Mouse (Mus musculus) G1E (cell line): ENCODE data around the gene Rnase13.

Experiments used
- GATA1 ChIP-seq: IDR thresholded peaks from 2 replicates; pipeline ENCODE4 v1.6.1; 2012; ENCODE audit warnings: borderline replicate concordance, low read length, inconsistent platforms, mixed read lengths
- GATA2 ChIP-seq: IDR thresholded peaks from 2 replicates; pipeline ENCODE4 v1.6.1; 2012; ENCODE audit warnings: low read depth, low read length, inconsistent platforms, borderline replicate concordance

DNA sequence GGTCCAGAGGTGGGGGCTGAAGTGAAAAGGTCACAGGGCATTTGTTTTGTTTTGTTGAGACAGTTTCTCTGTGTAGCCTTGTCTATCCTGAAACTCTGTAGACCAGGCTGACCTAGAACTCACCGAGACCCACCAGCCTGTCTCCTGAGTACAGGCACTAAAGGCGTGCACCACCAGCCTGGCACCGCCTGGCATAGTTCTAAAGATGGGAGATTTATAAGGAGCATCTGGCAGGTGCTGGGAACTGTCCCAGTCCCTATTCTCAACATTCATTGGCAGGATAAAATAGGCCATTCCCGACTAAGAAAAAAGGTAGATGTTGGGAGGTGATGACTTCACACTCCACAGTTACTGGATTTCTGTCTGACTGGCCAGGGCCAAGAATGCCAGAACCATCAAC lies 3.6 kb downstream of the Rnase13 start:
- TF ChIP-seq GATA1, result no peak
- no peak for TF ChIP-seq GATA2
